Mouse (Mus musculus): ENCODE measurements around the gene Ap2a2. TPM values are rescaled to one million over a fixed set of nuclear protein-coding genes. Genes with fewer than 3 reads are reported as not detected.

The Ap2a2 gene
- 49.8 and 51.2 TPM in 2 replicates for polyA plus RNA-seq (2015; fragmentation: Nextera tagmentation; extraction: Ambion mirVana)

GRCm38 (mm10) chr7:141561682-141562391 is at the start of gene Ap2a2:
Gene Ap2a2 (plus strand): TSS chr7:141562173.

DNA sequence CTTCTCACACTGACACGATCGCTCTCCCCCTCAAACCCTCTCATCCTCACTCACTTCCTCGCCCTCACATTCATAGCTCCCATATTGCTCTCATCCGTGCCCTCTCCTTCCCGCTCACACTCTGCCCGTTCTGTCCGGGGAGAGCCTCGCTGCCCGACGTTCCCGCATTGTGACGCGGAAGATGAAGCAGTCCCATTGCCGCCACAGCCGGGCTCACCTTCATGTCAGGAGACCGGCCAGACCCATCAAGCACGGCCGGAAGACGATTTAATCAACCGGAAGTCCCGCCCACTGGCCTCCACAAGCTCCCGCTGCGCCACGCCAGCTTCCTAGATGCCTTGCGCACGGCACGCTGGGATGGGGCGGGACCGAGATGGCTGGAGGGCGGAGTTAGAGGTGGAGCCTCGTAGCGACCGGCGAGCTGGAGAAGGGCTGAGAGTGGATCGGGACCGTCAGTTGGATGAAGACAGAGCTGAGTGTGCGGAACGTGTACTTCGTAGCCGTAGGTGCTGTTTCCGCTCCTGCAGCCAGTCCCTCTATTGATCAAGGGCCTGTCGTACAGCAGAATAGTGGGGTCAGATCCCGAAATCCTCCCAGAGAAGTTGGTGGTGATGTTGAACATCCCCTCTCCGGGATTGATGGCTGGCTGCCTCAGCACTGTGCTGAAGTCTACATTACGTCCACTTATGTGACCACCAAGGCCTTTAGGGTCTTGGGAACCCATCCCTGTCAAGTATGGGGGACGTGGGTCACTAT is 22.2 kb upstream of the Ap2a2 start, which contains the start of gene Chid1:
TSS of gene Chid1 (minus strand) at position 302 of the 756 bp plus-strand sequence.

Other genes with a start within 250 kb of the Ap2a2 start
- gene Deaf1, start 234.5 kb upstream of the Ap2a2 start, polyA plus RNA-seq (2015; fragmentation: Nextera tagmentation; extraction: Ambion mirVana) = 26.7 and 31.4 TPM in 2 replicates
- gene Tmem80, start 234.4 kb upstream of the Ap2a2 start, polyA plus RNA-seq (2015; fragmentation: Nextera tagmentation; extraction: Ambion mirVana) = 25.3 and 26.4 TPM in 2 replicates
- gene Eps8l2, start 223.3 kb upstream of the Ap2a2 start, polyA plus RNA-seq (2015; fragmentation: Nextera tagmentation; extraction: Ambion mirVana) = 1.6 and 2.0 TPM in 2 replicates
- 532 and 557 TPM in 2 replicates for gene Taldo1, start 170.0 kb upstream of the Ap2a2 start, polyA plus RNA-seq (2015; fragmentation: Nextera tagmentation; extraction: Ambion mirVana)
- 27.9 and 38.0 TPM in 2 replicates for gene Gatd1, start 148.0 kb upstream of the Ap2a2 start, polyA plus RNA-seq (2015; fragmentation: Nextera tagmentation; extraction: Ambion mirVana)
- 0.17 TPM in 1 of 2 replicates, not detected in the other for gene Cend1, start 132.7 kb upstream of the Ap2a2 start, polyA plus RNA-seq (2015; fragmentation: Nextera tagmentation; extraction: Ambion mirVana)
- 9.6 and 12.0 TPM in 2 replicates for gene Slc25a22, start 124.3 kb upstream of the Ap2a2 start, polyA plus RNA-seq (2015; fragmentation: Nextera tagmentation; extraction: Ambion mirVana)
- gene Pidd1, start 118.1 kb upstream of the Ap2a2 start, polyA plus RNA-seq (2015; fragmentation: Nextera tagmentation; extraction: Ambion mirVana) = 11.9 and 14.1 TPM in 2 replicates
- gene Rplp2, start 114.8 kb upstream of the Ap2a2 start, polyA plus RNA-seq (2015; fragmentation: Nextera tagmentation; extraction: Ambion mirVana) = 1,725 and 1,765 TPM in 2 replicates
- gene Pnpla2, start 107.0 kb upstream of the Ap2a2 start, polyA plus RNA-seq (2015; fragmentation: Nextera tagmentation; extraction: Ambion mirVana) = 23.6 and 27.5 TPM in 2 replicates
- gene Cracr2b, start 101.1 kb upstream of the Ap2a2 start, polyA plus RNA-seq (2015; fragmentation: Nextera tagmentation; extraction: Ambion mirVana) = 12.7 and 15.8 TPM in 2 replicates
- gene Cd151, start 94.8 kb upstream of the Ap2a2 start, polyA plus RNA-seq (2015; fragmentation: Nextera tagmentation; extraction: Ambion mirVana) = 9.2 and 10.5 TPM in 2 replicates
- gene Polr2l, start 87.0 kb upstream of the Ap2a2 start, polyA plus RNA-seq (2015; fragmentation: Nextera tagmentation; extraction: Ambion mirVana) = 56.8 and 65.1 TPM in 2 replicates
- gene Tspan4, start 86.9 kb upstream of the Ap2a2 start, polyA plus RNA-seq (2015; fragmentation: Nextera tagmentation; extraction: Ambion mirVana) = 65.7 and 84.5 TPM in 2 replicates
- 14.0 and 14.6 TPM in 2 replicates for gene Chid1, start 22.3 kb upstream of the Ap2a2 start, polyA plus RNA-seq (2015; fragmentation: Nextera tagmentation; extraction: Ambion mirVana)
- 6.2 and 7.0 TPM in 2 replicates for gene Muc6, start 93.1 kb downstream of the Ap2a2 start, polyA plus RNA-seq (2015; fragmentation: Nextera tagmentation; extraction: Ambion mirVana)
- gene Muc2, start 128.2 kb downstream of the Ap2a2 start, polyA plus RNA-seq (2015; fragmentation: Nextera tagmentation; extraction: Ambion mirVana) = 0.23 and 0.30 TPM in 2 replicates
- not detected in 2 replicates for gene Muc5ac, start 226.8 kb downstream of the Ap2a2 start, polyA plus RNA-seq (2015; fragmentation: Nextera tagmentation; extraction: Ambion mirVana)